Mouse (Mus musculus) liver, postnatal 0 days (tissue): ENCODE data around the gene Cox20.

Source experiments
- CTCF ChIP-seq: sonication (generic); IDR thresholded peaks from 2 replicates; pipeline ENCODE4 v1.5.1; 2016; ENCODE audit warnings: antibody characterized with exemption, low read depth
- EP300 ChIP-seq: IDR thresholded peaks from 2 replicates; pipeline ENCODE4 v1.6.1; 2016; ENCODE audit warnings: antibody characterized with exemption, low read depth, mild to moderate bottlenecking

DNA sequence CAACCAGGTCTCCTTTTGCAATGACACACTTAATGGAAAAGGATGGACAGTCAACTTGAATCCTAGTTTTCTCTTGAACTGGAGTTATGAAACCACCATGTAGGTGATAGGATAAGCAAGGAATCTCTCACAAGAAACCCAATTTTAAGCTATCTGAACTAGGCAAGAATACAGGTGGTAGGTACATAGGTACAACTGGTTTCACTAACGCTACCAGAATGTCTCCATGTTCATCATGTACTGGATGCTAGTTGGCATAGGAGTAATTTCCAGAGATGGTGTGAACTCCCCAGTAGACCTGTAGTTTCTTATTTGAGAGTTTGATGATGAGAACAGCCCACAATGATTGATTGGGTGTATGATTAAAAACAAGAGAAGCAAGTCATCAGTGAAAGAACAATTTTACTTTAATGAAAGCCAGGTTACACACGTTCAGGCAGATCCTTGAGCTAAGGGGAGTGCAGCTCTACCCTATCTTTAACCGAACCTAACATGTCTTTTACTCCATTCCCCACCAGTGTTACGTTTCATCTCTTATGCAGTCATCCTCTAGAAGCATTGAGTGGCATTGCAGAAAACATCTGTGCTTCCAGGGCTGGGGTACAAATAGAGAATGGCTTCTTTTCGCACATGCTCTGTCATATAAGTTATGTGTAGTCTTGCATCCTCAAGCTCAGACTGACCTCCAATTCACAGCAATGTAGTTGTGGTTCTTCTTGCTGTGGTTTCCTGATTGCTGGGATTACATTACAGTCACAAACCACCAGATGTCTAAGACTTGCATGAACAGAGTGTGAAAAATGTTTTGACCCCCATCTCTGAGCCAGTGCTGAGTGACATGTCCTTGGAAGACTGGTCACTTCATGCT, 2.0 kb downstream of the Cox20 start:
- TF ChIP-seq CTCF: no peak
- TF ChIP-seq EP300: no peak
